Mouse (Mus musculus) retina, postnatal 7 days (tissue): ENCODE measurements at regions not wholly inside any gene's neighbourhood (a gene's known extent, or its start where the extent isn't known, plus 50 kb on each side); places are given as distances from the start of the nearest gene placed in this dataset.

ENCODE experiments used
- DNase-seq: peaks from one replicate; pipeline ENCODE4 v3.0.0-alpha.2; 2012; ENCODE audit warnings: low read depth, low spot score

DNA sequence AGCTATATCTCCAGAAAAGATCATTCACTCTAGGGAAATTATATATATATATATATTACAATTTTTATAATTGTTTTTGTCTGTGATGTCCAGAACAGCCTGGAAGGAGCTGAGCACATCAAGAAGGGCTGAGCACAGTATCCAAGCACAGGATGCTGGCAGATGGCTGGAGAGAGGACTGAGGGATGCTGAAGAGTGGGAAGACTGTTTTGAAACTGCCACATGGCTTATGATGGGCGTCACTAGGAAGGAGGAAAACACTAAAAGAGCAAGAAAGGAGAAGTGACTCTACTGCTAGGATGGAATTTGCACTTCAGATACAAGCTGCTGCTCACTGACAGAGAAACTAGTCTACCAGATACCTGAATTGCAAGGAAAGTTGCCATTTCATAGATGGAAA is 50.4 kb upstream of the Atg10 start:
- no peak for DNase-seq

DNA sequence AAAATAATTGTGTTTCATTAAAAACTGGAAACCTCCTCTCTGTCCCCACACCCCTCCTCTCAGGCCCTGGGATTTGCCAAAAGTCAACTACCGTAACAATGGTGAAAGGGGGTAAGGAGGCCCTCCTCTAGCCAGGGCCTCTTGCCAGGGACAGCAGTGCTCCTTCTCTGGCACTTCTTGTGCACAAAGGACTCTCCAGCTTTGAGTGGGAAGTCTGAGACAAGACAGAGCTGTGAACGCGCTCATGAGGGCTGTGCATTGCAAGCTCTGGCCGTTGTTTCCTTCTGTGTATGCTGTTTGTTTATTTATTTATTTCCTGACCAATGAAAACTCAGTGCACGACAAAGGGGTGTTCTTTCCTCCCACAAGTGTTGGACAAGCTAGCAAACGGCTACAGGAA is 50.8 kb upstream of the Atg10 start:
- DNase-seq, result no peak

DNA sequence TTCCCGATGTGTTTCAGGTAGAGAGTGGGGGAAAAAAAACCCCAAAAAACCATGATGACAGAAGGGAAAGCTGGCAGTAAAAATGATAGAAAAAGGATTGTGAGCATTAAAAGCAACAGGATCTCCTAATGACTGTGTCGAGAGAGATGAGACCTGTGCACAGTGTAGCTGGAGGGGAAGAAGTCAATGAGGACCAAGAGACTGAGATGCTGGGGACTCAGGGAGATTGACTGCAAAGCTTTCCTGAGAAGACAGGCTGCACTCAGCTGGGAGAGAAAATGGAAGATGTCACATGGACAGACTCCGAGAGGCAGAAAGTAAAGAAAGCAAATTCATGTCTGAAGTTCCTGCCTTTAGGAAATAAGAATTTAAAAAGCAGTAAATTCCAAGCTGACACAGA is 55.7 kb upstream of the Atg10 start:
- no peak for DNase-seq

DNA sequence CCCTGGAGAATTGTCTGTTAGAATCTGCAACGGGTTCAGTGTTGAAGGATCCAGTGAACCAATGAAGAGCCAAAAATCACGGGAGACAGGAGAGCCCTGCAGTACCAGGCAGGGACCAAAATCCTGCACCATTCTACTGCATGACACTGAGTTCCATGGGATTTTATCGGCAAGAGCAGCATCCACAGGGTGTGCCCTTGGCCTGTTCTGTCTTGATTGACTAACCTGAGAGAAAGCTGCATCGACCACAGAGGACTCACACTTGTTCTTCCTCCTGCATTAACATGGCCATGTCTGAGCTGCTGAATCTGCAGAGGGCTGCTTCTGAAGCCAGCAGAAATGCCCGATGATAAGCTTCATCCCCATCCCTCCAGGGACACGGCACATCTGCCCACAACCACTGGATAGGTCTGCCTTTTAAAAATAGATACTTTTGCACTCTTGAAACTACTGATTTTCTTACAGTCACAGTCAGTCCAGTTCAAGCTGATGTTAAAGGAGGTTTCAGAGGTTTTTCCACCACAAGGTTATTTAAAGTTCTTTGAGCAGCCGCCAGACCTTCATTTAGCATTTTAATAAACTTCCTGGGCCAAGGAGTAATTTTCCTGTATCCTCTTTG is 71.9 kb upstream of the Atg10 start:
- DNase-seq, result no peak

DNA sequence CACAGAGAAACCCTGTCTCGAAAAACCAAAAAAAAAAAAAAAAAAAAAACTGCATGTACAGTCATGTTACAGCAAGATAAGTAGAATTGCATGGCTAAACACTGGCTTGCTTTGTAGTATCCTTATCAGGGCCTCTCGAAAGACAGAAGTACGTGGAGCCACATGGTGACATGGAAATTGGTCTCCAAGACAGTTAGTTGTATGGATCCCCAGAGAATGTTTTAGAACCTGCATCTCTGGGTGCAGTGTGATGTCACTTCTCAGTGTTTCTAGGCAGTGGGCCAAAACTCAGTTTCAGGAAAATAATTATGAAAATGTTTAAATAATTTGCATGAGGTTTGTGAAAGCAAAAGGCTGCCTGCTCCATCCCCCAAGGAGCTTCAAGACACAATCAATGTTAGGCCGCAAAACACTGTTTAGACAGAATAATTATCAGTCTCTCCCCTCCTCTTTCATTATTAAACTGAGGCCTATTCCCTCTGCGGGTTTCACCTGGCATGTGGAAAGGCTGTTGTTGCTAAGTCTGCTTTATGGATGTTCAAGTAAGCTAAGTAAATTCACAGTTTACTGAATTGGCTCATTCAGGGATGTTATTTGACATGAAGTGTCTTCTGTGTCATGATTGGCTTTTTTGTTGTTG is 72.9 kb upstream of the Atg10 start:
- no peak for DNase-seq

DNA sequence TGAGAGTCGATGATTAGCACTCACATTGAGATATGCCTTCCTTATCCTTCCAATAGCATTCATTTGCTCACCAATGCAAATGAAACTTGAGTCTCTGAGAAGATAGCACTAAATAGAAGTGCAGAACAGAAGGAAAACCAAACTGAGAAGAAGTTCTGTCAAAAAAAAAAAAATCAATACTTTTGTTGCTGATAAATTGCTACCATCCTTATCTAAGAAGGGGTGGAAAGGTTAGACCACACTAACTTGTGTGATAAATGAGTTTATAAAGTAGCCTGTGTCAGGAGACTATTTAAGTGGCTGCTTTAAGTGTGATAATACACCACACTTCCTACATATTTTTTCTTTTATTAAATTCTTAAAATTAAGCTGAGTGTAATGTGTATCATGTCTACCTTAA is 78.1 kb upstream of the Atg10 start:
- DNase-seq, result no peak

DNA sequence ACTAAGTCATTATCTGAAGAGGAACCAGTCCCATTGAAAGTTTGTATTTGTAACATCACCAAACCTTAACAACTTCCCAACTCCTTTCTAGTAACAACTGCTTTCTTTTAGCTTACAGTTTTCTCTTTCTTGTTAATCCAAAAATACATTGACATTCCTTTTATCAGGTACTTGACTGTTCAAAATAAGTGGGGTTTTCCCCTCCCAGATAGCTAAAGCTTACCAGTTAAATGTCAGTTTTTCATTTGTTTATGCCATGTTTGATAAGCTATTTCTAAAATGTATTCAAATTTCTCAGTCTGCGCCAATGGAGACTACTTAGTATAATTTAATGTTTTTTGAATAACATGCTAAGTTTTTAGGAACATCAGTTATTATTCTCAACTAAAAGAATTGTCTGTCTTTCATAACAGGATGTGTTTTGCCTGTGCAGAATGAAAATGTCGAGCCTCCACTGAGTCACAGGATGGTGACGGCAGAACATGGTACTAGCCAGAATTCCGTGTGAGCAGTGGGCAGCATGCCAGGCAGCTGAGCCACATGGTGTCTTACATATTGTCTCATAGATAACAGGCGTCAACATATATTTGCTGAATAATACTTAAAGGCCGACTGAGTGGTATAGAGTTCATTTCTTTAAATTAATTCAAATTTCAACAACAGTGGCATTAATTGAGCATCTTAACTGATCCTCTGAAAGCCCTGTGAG is 82.1 kb upstream of the Atg10 start:
- DNase-seq, result no peak

DNA sequence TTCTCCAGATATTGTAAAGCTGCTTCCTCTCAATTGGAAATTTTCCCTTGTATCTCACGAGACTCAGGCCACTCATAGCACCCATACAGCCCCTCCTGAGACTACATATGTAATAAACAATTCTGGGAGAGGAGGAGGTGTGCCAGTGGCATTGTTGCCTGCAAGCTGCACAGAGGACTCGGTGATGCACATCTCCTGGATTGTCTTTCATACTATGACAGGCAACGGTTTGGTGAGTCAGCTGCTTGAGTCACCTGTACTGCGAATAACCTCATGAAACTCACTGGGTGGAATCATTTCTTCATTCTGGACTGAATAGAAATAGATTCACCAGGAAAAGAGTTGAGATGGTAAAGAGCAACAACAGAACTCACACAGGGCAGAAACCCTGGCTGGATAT is 82.8 kb upstream of the Atg10 start:
- DNase-seq, result no peak

DNA sequence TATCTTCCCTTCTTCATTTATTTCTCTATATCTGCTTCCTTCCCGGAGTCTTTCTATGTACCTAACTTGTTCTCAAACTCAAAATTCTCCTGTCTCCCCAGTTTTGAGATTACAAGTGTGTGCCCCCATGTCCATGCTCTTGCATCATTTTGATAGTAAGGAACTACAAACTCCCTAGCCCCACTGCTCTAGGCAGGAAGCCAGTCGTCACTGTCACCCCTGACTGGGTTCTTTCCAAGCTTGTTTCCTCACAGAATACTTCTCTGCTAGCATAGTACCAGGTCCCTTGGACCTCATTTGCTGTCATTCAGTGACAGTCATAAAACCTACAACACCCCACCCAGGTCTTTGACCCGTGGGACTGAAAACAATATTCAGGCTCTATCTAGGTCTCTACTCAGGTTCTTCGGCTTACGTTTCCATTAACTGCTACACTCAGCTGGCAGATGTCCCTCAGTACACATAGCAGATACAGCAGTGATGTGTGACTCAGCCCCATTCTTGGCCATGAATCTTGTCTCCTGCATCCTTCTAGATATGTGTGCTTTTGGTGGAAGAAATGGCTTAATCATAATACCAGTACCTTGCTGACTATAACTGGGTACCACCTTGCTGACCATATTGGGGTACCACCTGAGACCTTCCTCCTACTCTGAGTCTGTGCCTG is 89.3 kb upstream of the Atg10 start:
- no peak for DNase-seq

DNA sequence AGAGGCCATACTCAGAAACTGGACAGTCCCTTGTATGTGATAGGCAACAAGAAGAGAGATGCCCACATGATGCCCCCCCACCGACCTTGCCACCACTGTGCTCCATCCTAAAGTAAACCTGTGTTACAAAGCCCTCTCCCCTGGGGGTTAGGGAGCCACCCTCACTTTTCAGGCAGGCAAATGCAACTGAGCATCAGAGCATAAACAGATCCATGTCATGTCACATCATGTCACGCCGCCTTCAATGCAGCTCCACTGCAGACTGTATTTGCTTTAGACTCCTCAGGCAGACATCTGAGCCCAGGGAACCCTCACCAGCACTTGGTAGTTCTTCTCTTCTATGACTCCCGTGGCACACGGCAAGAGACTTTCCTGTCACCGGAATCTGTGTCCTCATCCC is 98.6 kb upstream of the Atg10 start:
- peak; percentile 8 for DNase-seq

DNA sequence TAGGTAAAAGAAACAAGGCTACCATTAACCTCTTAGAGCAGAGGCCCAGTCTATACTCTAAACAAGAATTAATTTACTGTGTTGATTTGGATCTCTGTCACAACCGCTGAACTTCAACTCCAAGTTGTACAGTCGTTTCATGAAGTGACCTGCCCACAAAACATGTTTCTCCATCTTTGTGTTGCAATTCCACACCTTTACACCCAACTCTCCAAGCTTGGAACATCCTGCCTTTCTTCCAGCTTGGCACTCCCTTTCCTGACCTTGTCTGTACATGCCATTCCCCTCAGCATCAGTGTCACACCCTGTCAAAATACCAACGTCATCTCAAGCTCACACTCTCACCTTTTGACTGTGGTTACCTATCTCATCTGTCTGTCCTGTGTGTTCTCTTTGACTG is 103.1 kb upstream of the Atg10 start:
- no peak for DNase-seq

DNA sequence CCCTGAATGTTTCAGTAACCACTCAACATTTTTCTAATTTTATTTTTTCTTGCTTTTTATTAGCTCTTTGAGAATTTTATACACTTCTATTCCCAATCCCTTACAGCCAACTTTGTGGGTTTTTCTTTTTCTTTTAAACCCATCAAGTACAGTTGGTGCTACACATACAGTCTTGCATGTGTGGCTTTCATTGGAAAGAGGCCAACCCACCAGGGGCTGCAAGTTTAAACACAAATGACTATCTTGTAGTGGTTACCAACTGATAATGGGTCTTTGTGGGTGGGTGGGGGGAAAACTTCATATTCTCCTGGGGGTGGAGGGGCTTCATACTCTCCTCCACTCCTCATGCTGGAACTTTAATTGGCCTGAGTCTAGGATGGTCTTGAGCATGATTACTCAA is 110.5 kb upstream of the Atg10 start:
- DNase-seq, result no peak

DNA sequence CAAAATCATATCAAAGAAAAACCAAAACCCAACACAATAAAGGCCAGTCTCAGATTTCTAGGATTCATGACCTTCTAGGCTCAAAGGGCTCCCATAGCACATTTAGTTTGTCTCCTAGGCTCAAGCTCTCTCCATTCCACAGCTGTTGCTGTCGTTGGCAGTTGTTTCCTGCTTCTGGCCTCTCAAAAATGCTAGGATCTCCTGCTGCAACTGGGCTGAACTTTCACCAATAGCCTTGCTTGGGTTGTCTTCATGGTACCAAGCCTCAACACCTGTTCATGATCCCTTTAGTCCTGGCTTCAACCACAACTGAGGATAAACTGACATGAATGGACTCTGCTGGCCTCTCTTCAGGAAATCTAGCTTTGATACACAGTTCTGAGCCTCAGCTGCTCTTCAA is 115.9 kb upstream of the Ssbp2 start:
- no peak for DNase-seq

DNA sequence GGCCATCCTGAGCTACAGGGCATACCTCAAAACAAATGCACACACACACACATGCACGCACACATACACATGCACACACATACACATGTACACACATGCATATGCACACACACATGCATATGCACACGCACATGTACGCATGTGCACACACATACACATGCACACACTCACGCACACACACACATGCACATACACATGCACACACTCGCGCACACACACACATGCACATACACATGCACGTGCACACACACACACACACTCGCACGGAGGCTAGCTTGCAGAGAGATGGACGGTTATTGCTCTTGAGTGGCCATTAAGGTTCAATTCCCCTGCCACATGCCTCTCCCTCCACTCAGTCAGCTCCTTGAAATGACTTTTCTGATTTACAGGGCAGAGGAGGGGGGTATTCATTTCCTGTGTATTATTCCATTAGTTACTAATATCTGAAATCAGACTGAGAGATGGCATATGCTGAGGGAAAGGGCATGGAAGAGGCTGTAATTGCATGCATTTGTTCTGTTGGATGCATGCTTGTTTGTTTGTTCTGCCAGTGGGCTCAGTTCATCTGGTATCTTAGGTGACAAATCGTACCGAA is 111.5 kb upstream of the Ssbp2 start:
- DNase-seq, result no peak

DNA sequence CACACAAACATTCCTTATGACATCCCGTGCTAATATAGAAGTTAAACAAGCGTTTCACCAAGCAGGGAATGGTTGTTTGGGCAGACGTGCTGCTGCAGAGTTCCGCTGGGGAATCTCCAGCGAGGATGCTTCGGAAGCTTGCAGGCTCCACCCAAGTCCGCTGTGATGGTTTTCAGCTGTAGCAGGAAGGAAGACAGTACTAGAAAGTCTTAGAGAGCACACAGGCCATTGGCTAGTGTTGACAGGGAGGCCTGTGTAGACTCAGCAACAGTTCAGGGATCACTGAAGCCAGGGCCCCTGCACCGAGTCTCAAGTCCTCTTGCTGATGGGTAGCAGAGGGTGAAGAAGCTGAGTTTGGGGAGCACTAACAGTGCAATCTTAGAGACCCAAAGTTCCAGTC is 107.8 kb upstream of the Ssbp2 start:
- DNase-seq, result no peak

DNA sequence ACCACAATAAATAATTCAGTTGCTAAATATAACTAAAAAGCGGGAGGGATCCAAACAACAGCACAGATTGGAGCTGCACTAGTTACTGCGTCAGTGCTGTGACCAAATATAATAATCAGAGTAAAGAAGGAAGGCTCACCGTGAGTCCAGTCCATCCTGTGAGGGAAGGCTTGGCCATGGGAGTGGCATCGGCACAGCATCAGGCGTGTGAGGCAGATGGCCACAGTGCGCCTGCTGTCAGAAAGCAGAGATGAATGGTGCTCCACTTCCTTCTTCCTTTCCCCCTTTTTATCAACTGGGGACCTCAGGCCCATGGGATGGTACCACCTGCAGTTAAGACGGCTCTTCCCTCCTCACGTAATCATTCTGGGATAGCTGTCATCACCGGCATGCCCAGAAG is 103.6 kb upstream of the Ssbp2 start:
- no peak for DNase-seq

DNA sequence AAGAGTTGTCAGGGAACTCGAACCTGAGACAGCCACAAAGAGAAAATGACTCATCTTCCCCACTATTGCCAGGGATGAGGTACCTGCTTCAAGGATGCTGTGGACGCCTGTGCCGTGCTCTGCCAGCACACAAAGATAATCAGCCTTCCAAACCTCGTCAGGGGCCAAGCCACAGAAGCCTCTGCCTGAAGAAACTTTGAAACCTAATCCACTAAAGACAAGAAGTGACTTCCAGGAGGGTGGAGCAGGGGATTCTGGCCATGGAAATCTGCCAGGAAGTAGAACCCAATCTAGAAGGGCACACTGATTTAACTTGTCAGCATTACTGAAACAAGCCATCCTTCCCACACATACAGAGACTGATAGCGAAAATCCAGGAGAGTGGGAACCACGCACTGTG is 100.0 kb upstream of the Ssbp2 start:
- no peak for DNase-seq

DNA sequence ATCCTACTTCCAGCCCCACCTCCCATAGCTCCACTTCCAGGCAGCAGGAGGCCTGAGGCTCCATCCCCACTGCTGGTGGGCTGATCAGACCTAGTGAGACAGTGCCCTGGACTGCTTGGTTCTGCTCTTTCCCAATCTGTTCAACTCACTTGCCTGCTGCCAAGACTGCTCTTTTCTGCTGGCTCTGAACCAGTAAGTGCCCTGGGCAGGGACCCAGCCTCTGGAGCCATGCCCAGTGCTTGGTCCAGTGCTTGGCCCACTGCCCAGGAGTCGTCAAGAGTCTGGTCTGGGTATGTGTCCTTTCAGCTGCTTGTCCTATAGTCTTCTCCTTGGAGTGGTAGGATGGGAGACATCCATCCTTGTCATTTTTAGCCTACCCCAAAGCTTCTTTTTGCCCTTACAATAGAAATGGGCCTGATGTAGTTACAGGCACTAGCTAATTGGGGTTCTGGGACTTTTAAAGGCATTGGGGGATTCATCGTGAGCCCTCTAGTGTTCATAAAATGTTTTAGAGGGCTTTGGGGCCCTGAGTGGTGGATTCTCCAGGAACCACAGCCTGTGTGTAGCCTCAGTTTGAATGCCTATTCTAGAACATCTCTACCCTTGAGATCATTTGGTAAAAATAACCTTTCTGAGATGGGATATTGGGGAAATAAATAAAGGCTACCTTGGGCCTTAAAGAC is 94.7 kb upstream of the Ssbp2 start:
- peak; percentile 38 for DNase-seq

DNA sequence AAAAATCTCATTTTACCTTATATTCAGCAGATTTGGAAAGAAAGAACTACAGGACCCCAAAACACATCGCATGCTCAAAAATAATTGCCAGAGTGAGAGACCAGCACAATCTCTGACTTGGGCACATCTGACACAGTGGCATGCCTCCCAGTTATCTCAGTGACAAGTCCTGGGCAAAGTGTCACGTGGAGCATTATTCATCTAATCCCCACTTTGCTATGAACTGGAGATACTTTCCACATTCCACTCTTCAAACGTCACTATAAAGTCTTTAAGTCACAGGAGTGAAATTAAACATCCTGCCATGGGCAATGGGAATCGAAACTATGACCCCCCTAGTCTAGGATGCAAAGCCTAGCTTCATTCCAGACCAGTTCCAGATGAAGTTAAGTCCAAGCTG is 93.5 kb upstream of the Ssbp2 start:
- no peak for DNase-seq

DNA sequence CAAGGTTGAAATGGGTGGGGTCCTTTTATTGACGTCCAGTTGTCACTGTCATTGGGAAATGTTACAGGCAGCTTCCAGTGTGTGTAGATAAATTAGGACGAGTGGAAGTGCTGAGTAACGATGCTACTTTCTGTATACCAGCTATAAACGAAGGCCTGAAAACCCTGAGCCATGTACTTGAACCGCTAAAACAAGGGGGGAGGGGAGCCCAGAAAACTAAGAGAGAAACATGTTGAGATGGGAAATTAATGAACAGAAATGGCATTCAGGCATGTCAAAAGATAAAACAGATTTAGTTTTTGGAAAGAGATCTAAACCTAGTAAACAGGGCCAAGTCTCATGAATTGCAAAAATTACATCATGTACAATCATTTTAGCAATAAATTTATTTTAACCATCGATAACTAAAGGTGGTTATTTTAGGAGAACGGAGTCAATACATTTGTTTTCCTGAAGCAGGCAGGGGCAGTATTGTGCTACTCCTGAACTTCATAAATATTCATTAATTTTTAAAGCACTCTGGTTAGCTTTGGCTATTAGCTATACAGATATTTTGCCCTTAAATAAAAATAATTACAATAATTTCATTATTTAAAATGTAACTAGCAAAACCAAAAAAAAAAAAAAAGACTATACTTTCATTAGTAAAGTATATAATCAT is 92.1 kb upstream of the Ssbp2 start:
- DNase-seq, result no peak

DNA sequence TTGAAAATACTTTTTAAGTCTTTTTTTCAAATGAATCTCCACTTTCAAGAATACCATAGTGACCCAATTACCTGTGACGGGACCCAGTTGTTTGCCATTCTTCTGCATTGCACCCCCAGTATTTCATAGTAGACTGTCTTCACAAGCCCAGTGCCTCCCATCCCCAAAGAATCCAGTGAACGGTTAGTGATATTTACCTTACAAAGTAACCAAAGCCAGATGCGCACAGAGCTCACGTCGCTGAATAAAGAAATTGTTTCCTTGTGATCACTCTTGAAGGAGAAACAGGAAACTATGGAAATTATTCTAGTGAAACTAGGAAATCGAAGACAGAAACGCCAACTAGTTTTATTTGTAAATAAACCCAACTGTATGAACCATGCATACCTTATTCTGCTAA is 91.4 kb upstream of the Ssbp2 start:
- DNase-seq, result no peak
